Mouse (Mus musculus) liver, embryonic 16.5 days (tissue): ENCODE results near the gene Pygo2. TPM values are rescaled to one million over a fixed set of nuclear protein-coding genes. Genes with fewer than 3 reads are reported as not detected.
A peak's percentile ranks its signal among the peaks of the same experiment; 100 is the strongest.

Source experiments
- ATAC-seq: fragments of 200-750 bp; cut with Nextera tagmentation; 2 replicates; pipeline ENCODE4 v1.8.0; 2017; ENCODE audit warnings: low read depth, mild to moderate bottlenecking, moderate number of reproducible peaks, moderate library complexity
- H3K27ac ChIP-seq: fragments of 300-500 bp; sonication (generic); 2 replicates; pipeline ENCODE4 v1.5.1; 2014; ENCODE audit warnings: mild to moderate bottlenecking, low read length
- H3K27me3 ChIP-seq: fragments of 300-500 bp; sonication (generic); 2 replicates; pipeline ENCODE4 v1.6.1; 2014; ENCODE audit warnings: low read depth, low read length, mixed read lengths; ENCODE audit not compliant: control insufficient read depth, insufficient read depth
- H3K36me3 ChIP-seq: fragments of 300-500 bp; sonication (generic); 2 replicates; pipeline ENCODE4 v1.6.1; 2014; ENCODE audit warnings: mild to moderate bottlenecking; ENCODE audit not compliant: control insufficient read depth, insufficient read depth
- H3K4me1 ChIP-seq: fragments of 300-500 bp; sonication (generic); 2 replicates; pipeline ENCODE4 v1.6.1; 2014; ENCODE audit warnings: low read depth, low read length, mixed read lengths; ENCODE audit not compliant: control insufficient read depth
- H3K4me2 ChIP-seq: fragments of 300-500 bp; sonication (generic); 2 replicates; pipeline ENCODE4 v1.6.1; 2014; ENCODE audit warnings: low read depth, low read length, mixed read lengths
- H3K4me3 ChIP-seq: fragments of 300-500 bp; sonication (generic); 2 replicates; pipeline ENCODE4 v1.5.1; 2014; ENCODE audit warnings: low read depth, mild to moderate bottlenecking, low read length
- H3K9ac ChIP-seq: fragments of 300-500 bp; sonication (generic); 2 replicates; pipeline ENCODE4 v1.6.1; 2014; ENCODE audit warnings: low read depth, low read length
- H3K9me3 ChIP-seq: fragments of 300-500 bp; sonication (generic); replicated peaks from 2 replicates; pipeline ENCODE4 v1.6.1; 2016; ENCODE audit warnings: low read length; ENCODE audit not compliant: control insufficient read depth
- WGBS: fragments of 180-500 bp; shearing (Covaris S2); extraction: QIAGEN DNeasy Blood & Tissue Kit; methylation state at CpG from one replicate; pipeline ENCODE4 v1.1.7; 2014; ENCODE audit not compliant: insufficient replicate concordance; 5-methylcytosine and 5-hydroxymethylcytosine counted together
- polyA plus RNA-seq: library from polyadenylated mRNA; unstranded; fragments of >200 nt; fragmentation: Nextera tagmentation; extraction: Ambion mirVana; gene quantifications from 2 replicates; pipeline ENCODE4 v1.2.1, GENCODE M21; 2015

Gene Pygo2
- polyA plus RNA-seq, 1 experiment from 2014 or later: 8.7 TPM

- H3K4me1 ChIP-seq: peaks cover 41% of the 10 kb centered on the region
- under 1% methylated on average over 20 of the region's 20 CpGs for WGBS
Measured at GRCm38 (mm10) chr3:89417840-89418169, 12.2 kb upstream of the Pygo2 start.

DNA sequence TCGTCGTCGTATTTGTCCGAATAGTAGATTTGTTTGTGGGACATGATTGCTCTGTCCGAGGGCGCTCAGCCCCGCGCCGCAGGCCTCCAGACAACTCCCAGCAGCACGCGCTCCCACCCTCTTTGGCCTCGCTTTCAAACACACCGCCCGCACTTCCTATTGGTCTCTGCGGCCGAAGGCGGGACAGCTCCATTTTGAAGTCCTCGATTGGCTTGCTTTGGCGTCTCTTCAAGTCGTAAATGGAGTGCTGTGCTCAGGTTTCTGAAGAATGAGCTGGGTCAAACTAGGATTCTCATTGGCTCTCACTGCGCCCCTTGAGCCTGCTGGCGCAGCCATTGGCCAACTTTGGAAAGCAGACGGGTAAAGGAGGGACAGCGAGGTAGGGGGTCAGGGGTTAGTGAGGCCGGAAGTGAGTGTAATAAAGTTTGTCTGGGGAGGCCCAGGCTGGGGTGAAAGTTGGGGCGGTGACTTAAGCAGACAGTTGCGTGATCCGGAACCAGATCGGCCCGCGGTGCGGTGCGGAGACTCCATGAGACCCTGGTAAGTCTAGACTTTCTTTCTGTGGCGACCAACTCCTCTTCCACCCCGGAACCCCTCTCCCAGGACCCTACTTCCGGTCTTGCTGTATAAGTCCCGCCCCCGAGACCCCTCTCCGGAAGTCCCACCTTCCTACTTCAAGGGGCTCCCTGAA, 11.7 kb upstream of the Pygo2 start, which contains the start of the genes Cks1b and Shc1:
TSS of gene Cks1b (minus strand) at position 214 of the 691 bp plus-strand sequence.
TSS of gene Shc1 (plus strand) at position 274 of the 691 bp plus-strand sequence.
- Histone ChIP-seq H3K4me2 (peak within 1 kb of the TSS; percentile 79), H3K9ac (peak within 1 kb of the TSS; percentile 87), H3K27ac (peak within 1 kb of the TSS; percentile 98), H3K4me1 (peaks cover 45% of the 10 kb centered on the region), H3K36me3 (peaks cover 29% of the 10 kb centered on the region), H3K27me3 (no peaks in the 10 kb centered on the region), H3K9me3 (no peaks in the 10 kb centered on the region), H3K4me3 (peak within 1 kb of the TSS; percentile 83)
- ATAC-seq: peak; percentile 88
- WGBS: under 1% methylated on average over 39 of the region's 39 CpGs

More at GRCm38 (mm10) chr3:89417840-89418169, 12.2 kb upstream of the Pygo2 start:
- Histone ChIP-seq H3K9me3 (no peaks in the 10 kb centered on the region), H3K4me3 (peak overlapping the region; percentile 83), H3K27ac (peak overlapping the region; percentile 81), H3K27me3 (no peaks in the 10 kb centered on the region), H3K36me3 (peaks cover 29% of the 10 kb centered on the region), H3K4me2 (peak overlapping the region; percentile 65), H3K9ac (peak overlapping the region; percentile 71)
- peak; percentile 12 for ATAC-seq

GRCm38 (mm10) chr3:89418861-89419250, 11.2 kb upstream of the Pygo2 start:
- H3K4me2 ChIP-seq: peak overlapping the region; percentile 79
- peaks cover 50% of the 10 kb centered on the region for H3K4me1 ChIP-seq
- H3K27ac ChIP-seq: peak overlapping the region; percentile 98
- H3K36me3 ChIP-seq: peaks cover 25% of the 10 kb centered on the region
- H3K9me3 ChIP-seq: no peaks in the 10 kb centered on the region
- peak overlapping the region; percentile 83 for H3K4me3 ChIP-seq
- 0% methylated on average over 16 of the region's 16 CpGs for WGBS
- peak overlapping the region; percentile 87 for H3K9ac ChIP-seq
- ATAC-seq: peak; percentile 8
- no peaks in the 10 kb centered on the region for H3K27me3 ChIP-seq

- 6% methylated on average over 9 of the region's 9 CpGs for WGBS
Measured at GRCm38 (mm10) chr3:89419571-89419970, 10.4 kb upstream of the Pygo2 start.

DNA sequence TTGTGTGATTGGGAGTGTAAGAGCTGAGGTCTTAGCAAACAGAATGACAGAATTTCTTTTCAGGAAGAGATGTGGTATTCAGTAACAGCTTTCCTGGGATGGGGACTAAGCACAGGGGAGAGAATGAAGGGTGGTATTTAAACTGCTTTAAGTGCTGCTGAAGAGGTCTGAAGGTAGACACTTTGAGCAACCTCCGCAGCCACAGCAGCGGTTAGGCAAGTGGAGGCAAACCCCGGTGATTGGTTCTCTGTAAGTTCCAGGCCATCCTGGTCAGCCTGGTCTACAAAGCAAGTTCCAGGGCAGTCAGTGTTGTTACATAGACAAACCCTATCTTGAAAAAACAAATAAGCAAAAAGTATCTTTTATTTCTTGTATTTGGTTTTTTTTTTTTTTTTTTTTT, 10.0 kb upstream of the Pygo2 start:
- H3K9ac ChIP-seq: peak overlapping the region; percentile 87
- H3K4me1 ChIP-seq: peaks cover 61% of the 10 kb centered on the region
- peaks cover 25% of the 10 kb centered on the region for H3K36me3 ChIP-seq
- 27% methylated on average over 3 of the region's 3 CpGs for WGBS
- no peaks in the 10 kb centered on the region for H3K27me3 ChIP-seq
- H3K9me3 ChIP-seq: no peaks in the 10 kb centered on the region
- ATAC-seq: no peak
- peak overlapping the region; percentile 83 for H3K4me3 ChIP-seq
- H3K4me2 ChIP-seq: peak overlapping the region; percentile 79
- H3K27ac ChIP-seq: peak overlapping the region; percentile 98

More at GRCm38 (mm10) chr3:89419571-89419970, 10.4 kb upstream of the Pygo2 start:
- H3K4me2 ChIP-seq: peak overlapping the region; percentile 79
- no peak for ATAC-seq
- H3K27me3 ChIP-seq: no peaks in the 10 kb centered on the region
- H3K27ac ChIP-seq: peak overlapping the region; percentile 98
- peak overlapping the region; percentile 83 for H3K4me3 ChIP-seq
- peaks cover 57% of the 10 kb centered on the region for H3K4me1 ChIP-seq
- peak overlapping the region; percentile 87 for H3K9ac ChIP-seq
- peaks cover 25% of the 10 kb centered on the region for H3K36me3 ChIP-seq
- no peaks in the 10 kb centered on the region for H3K9me3 ChIP-seq

GRCm38 (mm10) chr3:89420421-89420820, 9.6 kb upstream of the Pygo2 start:
- Histone ChIP-seq H3K27ac (peak overlapping the region; percentile 98), H3K4me2 (peak overlapping the region; percentile 79), H3K9ac (peak overlapping the region; percentile 68), H3K36me3 (peaks cover 20% of the 10 kb centered on the region), H3K9me3 (no peaks in the 10 kb centered on the region), H3K27me3 (no peaks in the 10 kb centered on the region), H3K4me1 (peaks cover 64% of the 10 kb centered on the region), H3K4me3 (peak overlapping the region; percentile 83)
- ATAC-seq: no peak
- 38% methylated on average over 2 of the region's 2 CpGs for WGBS

GRCm38 (mm10) chr3:89421002-89421774, 8.8 kb upstream of the Pygo2 start:
- Histone ChIP-seq H3K9me3 (no peaks in the 10 kb centered on the region), H3K9ac (peak overlapping the region; percentile 68), H3K4me1 (peaks cover 70% of the 10 kb centered on the region), H3K4me2 (peak overlapping the region; percentile 79), H3K4me3 (peak overlapping the region; percentile 63), H3K27ac (peak overlapping the region; percentile 98), H3K36me3 (peaks cover 15% of the 10 kb centered on the region), H3K27me3 (no peaks in the 10 kb centered on the region)
- peak; percentile 78 for ATAC-seq
- 10% methylated on average over 11 of the region's 11 CpGs for WGBS

GRCm38 (mm10) chr3:89421810-89422473, 8.1 kb upstream of the Pygo2 start:
- no peaks in the 10 kb centered on the region for H3K9me3 ChIP-seq
- H3K27me3 ChIP-seq: no peaks in the 10 kb centered on the region
- H3K36me3 ChIP-seq: peaks cover 17% of the 10 kb centered on the region
- 25% methylated on average over 22 of the region's 22 CpGs for WGBS
- H3K4me2 ChIP-seq: peak overlapping the region; percentile 79
- no peak for ATAC-seq
- peaks cover 70% of the 10 kb centered on the region for H3K4me1 ChIP-seq
- peak overlapping the region; percentile 63 for H3K4me3 ChIP-seq
- H3K27ac ChIP-seq: peak overlapping the region; percentile 47
- peak overlapping the region; percentile 68 for H3K9ac ChIP-seq
